Mouse (Mus musculus) liver, embryonic 15.5 days (tissue): ENCODE data around the gene Kcp. TPM values are rescaled to one million over a fixed set of nuclear protein-coding genes. Genes with fewer than 3 reads are reported as not detected.

Experiments
- ATAC-seq: fragments of 200-750 bp; cut with Nextera tagmentation; 2 replicates; pipeline ENCODE4 v1.8.0; 2017; ENCODE audit warnings: moderate number of reproducible peaks, mild to moderate bottlenecking, moderate library complexity; ENCODE audit not compliant: insufficient read depth
- H3K27ac ChIP-seq: fragments of 300-500 bp; sonication (generic); replicated peaks from 2 replicates; pipeline ENCODE4 v1.5.1; 2015; ENCODE audit warnings: mild to moderate bottlenecking, inconsistent platforms
- H3K27me3 ChIP-seq: fragments of 300-500 bp; sonication (generic); 2 replicates; pipeline ENCODE4 v1.6.1; 2015; ENCODE audit warnings: mild to moderate bottlenecking, inconsistent platforms
- H3K36me3 ChIP-seq: fragments of 300-500 bp; sonication (generic); replicated peaks from 2 replicates; pipeline ENCODE4 v1.6.1; 2015; ENCODE audit warnings: moderate library complexity, mild to moderate bottlenecking, inconsistent platforms
- H3K4me1 ChIP-seq: fragments of 300-500 bp; sonication (generic); replicated peaks from 2 replicates; pipeline ENCODE4 v1.6.1; 2015; ENCODE audit warnings: inconsistent platforms
- H3K4me2 ChIP-seq: fragments of 300-500 bp; sonication (generic); 2 replicates; pipeline ENCODE4 v1.6.1; 2015; ENCODE audit warnings: moderate library complexity, mild to moderate bottlenecking, inconsistent platforms
- H3K4me3 ChIP-seq: fragments of 300-500 bp; sonication (generic); replicated peaks from 2 replicates; pipeline ENCODE4 v1.5.1; 2015; ENCODE audit warnings: mild to moderate bottlenecking, inconsistent platforms
- H3K9ac ChIP-seq: fragments of 300-500 bp; sonication (generic); 2 replicates; pipeline ENCODE4 v1.6.1; 2015; ENCODE audit warnings: moderate library complexity, mild to moderate bottlenecking, inconsistent platforms
- H3K9me3 ChIP-seq: fragments of 300-500 bp; sonication (generic); replicated peaks from 2 replicates; pipeline ENCODE4 v1.6.1; 2016; ENCODE audit warnings: inconsistent platforms
- WGBS: fragments of 180-500 bp; shearing (Covaris S2); methylation state at CpG from one replicate; pipeline ENCODE4 v1.1.7; 2015; ENCODE audit warnings: mixed read lengths; ENCODE audit not compliant: insufficient replicate concordance; 5-methylcytosine and 5-hydroxymethylcytosine counted together
- polyA plus RNA-seq: library from polyadenylated mRNA; unstranded; fragments of >200 nt; fragmentation: Nextera tagmentation; extraction: Ambion mirVana; gene quantifications from 2 replicates; pipeline ENCODE4 v1.2.1, GENCODE M21; 2015

Kcp gene
- polyA plus RNA-seq, 1 experiment from 2014 or later: 1.6 TPM

GRCm38 (mm10) chr6:29522626-29523300 is 15.0 kb upstream of the Kcp start:
- Histone ChIP-seq H3K4me1 (peaks cover 15% of the 10 kb centered on the region), H3K4me2 (no peak overlapping the region), H3K36me3 (no peaks in the 10 kb centered on the region), H3K27me3 (peaks cover 42% of the 10 kb centered on the region), H3K9ac (no peak overlapping the region), H3K27ac (peak overlapping the region; percentile 45), H3K4me3 (no peak overlapping the region), H3K9me3 (no peaks in the 10 kb centered on the region)
- 50% methylated on average over 6 of the region's 6 CpGs for WGBS
- ATAC-seq: no peak

GRCm38 (mm10) chr6:29517139-29517538 is 9.4 kb upstream of the Kcp start:
- Histone ChIP-seq H3K4me3 (no peak overlapping the region), H3K4me1 (peaks cover 9% of the 10 kb centered on the region; the same call in 1 of the 2 replicates), H3K9ac (no peak overlapping the region), H3K4me2 (no peak overlapping the region), H3K36me3 (no peaks in the 10 kb centered on the region), H3K27me3 (no peaks in the 10 kb centered on the region; the same call in 1 of the 2 replicates), H3K27ac (no peak overlapping the region), H3K9me3 (no peaks in the 10 kb centered on the region)
- WGBS: 8% methylated on average over 5 of the region's 5 CpGs
- no peak for ATAC-seq

GRCm38 (mm10) chr6:29513284-29513683 is 5.5 kb upstream of the Kcp start:
- peak overlapping the region; percentile 49 for H3K4me2 ChIP-seq
- H3K4me1 ChIP-seq: peaks cover 9% of the 10 kb centered on the region; the same call in 1 of the 2 replicates
- peak overlapping the region; percentile 14; the same call in 1 of the 2 replicates for H3K4me3 ChIP-seq
- no peak overlapping the region for H3K9ac ChIP-seq
- no peaks in the 10 kb centered on the region for H3K36me3 ChIP-seq
- ATAC-seq: peak; percentile 62
- no peaks in the 10 kb centered on the region for H3K9me3 ChIP-seq
- H3K27ac ChIP-seq: peak overlapping the region; percentile 48; the same call in 1 of the 2 replicates
- H3K27me3 ChIP-seq: peaks cover 16% of the 10 kb centered on the region
- 1% methylated on average over 11 of the region's 11 CpGs for WGBS

- H3K27ac ChIP-seq: no peak overlapping the region
- no peaks in the 10 kb centered on the region for H3K36me3 ChIP-seq
- WGBS: 33% methylated on average over 2 of the region's 2 CpGs
- no peak for ATAC-seq
- no peak overlapping the region for H3K4me2 ChIP-seq
- H3K27me3 ChIP-seq: peaks cover 53% of the 10 kb centered on the region
- H3K9ac ChIP-seq: no peak overlapping the region
- peaks cover 19% of the 10 kb centered on the region for H3K4me1 ChIP-seq
- H3K9me3 ChIP-seq: no peaks in the 10 kb centered on the region
- H3K4me3 ChIP-seq: no peak overlapping the region
These were observed 1.3 kb upstream of the Kcp start for GRCm38 (mm10) chr6:29509086-29509485.

- H3K36me3 ChIP-seq: no peaks in the 10 kb centered on the region
These were observed 918 bp downstream of the Kcp start for GRCm38 (mm10) chr6:29506834-29507233.

GRCm38 (mm10) chr6:29505493-29505892 is 2.3 kb downstream of the Kcp start:
- Histone ChIP-seq H3K36me3 (no peaks in the 10 kb centered on the region), H3K27ac (no peak overlapping the region), H3K4me3 (no peak overlapping the region), H3K9me3 (no peaks in the 10 kb centered on the region), H3K4me2 (no peak overlapping the region), H3K27me3 (peaks cover 53% of the 10 kb centered on the region), H3K4me1 (peaks cover 10% of the 10 kb centered on the region), H3K9ac (no peak overlapping the region)
- ATAC-seq: no peak
- WGBS: 71% methylated on average over 5 of the region's 5 CpGs

More at GRCm38 (mm10) chr6:29506834-29507233, 918 bp downstream of the Kcp start:
- peak overlapping the region; percentile 63 for H3K4me2 ChIP-seq
- H3K27ac ChIP-seq: no peak overlapping the region
- WGBS: 32% methylated on average over 8 of the region's 8 CpGs
- peaks cover 53% of the 10 kb centered on the region for H3K27me3 ChIP-seq
- peak overlapping the region; percentile 45; the same call in 1 of the 2 replicates for H3K4me3 ChIP-seq
- H3K9ac ChIP-seq: no peak overlapping the region
- no peaks in the 10 kb centered on the region for H3K9me3 ChIP-seq
- H3K4me1 ChIP-seq: peaks cover 10% of the 10 kb centered on the region
- no peak for ATAC-seq

GRCm38 (mm10) chr6:29501599-29501998 is 6.2 kb downstream of the Kcp start:
- peaks cover 41% of the 10 kb centered on the region for H3K27me3 ChIP-seq

GRCm38 (mm10) chr6:29500810-29501209 is 6.9 kb downstream of the Kcp start:
- H3K9me3 ChIP-seq: no peaks in the 10 kb centered on the region
- WGBS: 39% methylated on average over 6 of the region's 6 CpGs
- H3K4me1 ChIP-seq: no peaks in the 10 kb centered on the region; the same call in 1 of the 2 replicates
- ATAC-seq: no peak
- no peak overlapping the region for H3K9ac ChIP-seq
- H3K27ac ChIP-seq: no peak overlapping the region
- no peaks in the 10 kb centered on the region for H3K36me3 ChIP-seq
- no peak overlapping the region for H3K4me2 ChIP-seq
- H3K27me3 ChIP-seq: peaks cover 41% of the 10 kb centered on the region
- H3K4me3 ChIP-seq: no peak overlapping the region

More at GRCm38 (mm10) chr6:29501599-29501998, 6.2 kb downstream of the Kcp start:
- Histone ChIP-seq H3K9me3 (no peaks in the 10 kb centered on the region), H3K27ac (no peak overlapping the region), H3K36me3 (no peaks in the 10 kb centered on the region), H3K4me1 (no peaks in the 10 kb centered on the region; the same call in 1 of the 2 replicates), H3K4me2 (no peak overlapping the region), H3K9ac (no peak overlapping the region), H3K4me3 (no peak overlapping the region)
- WGBS: 58% methylated on average over 1 of the region's 1 CpGs
- ATAC-seq: no peak

- Histone ChIP-seq H3K9me3 (no peaks in the 10 kb centered on the region), H3K27ac (no peak overlapping the region), H3K36me3 (no peaks in the 10 kb centered on the region), H3K4me1 (no peaks in the 10 kb centered on the region; the same call in 1 of the 2 replicates), H3K27me3 (peaks cover 41% of the 10 kb centered on the region), H3K9ac (no peak overlapping the region), H3K4me3 (no peak overlapping the region), H3K4me2 (no peak overlapping the region)
- WGBS: 29% methylated on average over 7 of the region's 7 CpGs
- ATAC-seq: no peak
These were observed 7.6 kb downstream of the Kcp start for GRCm38 (mm10) chr6:29500177-29500576.

- Histone ChIP-seq H3K4me2 (no peak overlapping the region), H3K9ac (no peak overlapping the region), H3K36me3 (no peaks in the 10 kb centered on the region), H3K27me3 (peaks cover 42% of the 10 kb centered on the region), H3K4me1 (peaks cover 3% of the 10 kb centered on the region; the same call in 1 of the 2 replicates), H3K4me3 (no peak overlapping the region), H3K9me3 (no peaks in the 10 kb centered on the region), H3K27ac (no peak overlapping the region)
- no peak for ATAC-seq
- WGBS: 26% methylated on average over 2 of the region's 2 CpGs
These were observed 10.0 kb downstream of the Kcp start for GRCm38 (mm10) chr6:29497791-29498190.

- no peak overlapping the region for H3K9ac ChIP-seq
- H3K36me3 ChIP-seq: no peaks in the 10 kb centered on the region
- peaks cover 46% of the 10 kb centered on the region for H3K27me3 ChIP-seq
- H3K27ac ChIP-seq: no peak overlapping the region
- 18% methylated on average over 25 of the region's 25 CpGs for WGBS
- ATAC-seq: no peak
- H3K9me3 ChIP-seq: no peaks in the 10 kb centered on the region
- no peak overlapping the region for H3K4me3 ChIP-seq
- peaks cover 3% of the 10 kb centered on the region; the same call in 1 of the 2 replicates for H3K4me1 ChIP-seq
- H3K4me2 ChIP-seq: no peak overlapping the region
These were observed 11.5 kb downstream of the Kcp start for GRCm38 (mm10) chr6:29496270-29496669.
